Mouse (Mus musculus) hindbrain, embryonic 11.5 days (tissue): Measurements from ENCODE around the gene Aif1. TPM values are rescaled to one million over a fixed set of nuclear protein-coding genes. Genes with fewer than 3 reads are reported as not detected.

Experiments
- ATAC-seq: fragments of 200-750 bp; cut with Nextera tagmentation; 2 replicates; pipeline ENCODE4 v1.8.0; 2017; ENCODE audit warnings: mild to moderate bottlenecking, moderate TSS enrichment, moderate library complexity; ENCODE audit not compliant: low FRiP score
- DNase-seq: peaks from one replicate; pipeline ENCODE4 v3.0.0-alpha.2; 2015; ENCODE audit warnings: low spot score
- H3K27ac ChIP-seq: fragments of 300-500 bp; sonication (generic); 2 replicates; pipeline ENCODE4 v1.5.1; 2014; ENCODE audit warnings: mild to moderate bottlenecking, low read depth, low read length
- H3K27me3 ChIP-seq: fragments of 300-500 bp; sonication (generic); 2 replicates; pipeline ENCODE4 v1.6.1; 2014; ENCODE audit warnings: mild to moderate bottlenecking, low read length, moderate library complexity, mixed read lengths; ENCODE audit not compliant: control insufficient read depth, insufficient read depth
- H3K36me3 ChIP-seq: fragments of 300-500 bp; sonication (generic); 2 replicates; pipeline ENCODE4 v1.6.1; 2014; ENCODE audit warnings: mild to moderate bottlenecking, low read length, moderate library complexity, mixed read lengths; ENCODE audit not compliant: control insufficient read depth, insufficient read depth
- H3K4me1 ChIP-seq: fragments of 300-500 bp; sonication (generic); replicated peaks from 2 replicates; pipeline ENCODE4 v1.6.1; 2014; ENCODE audit warnings: low read length, mixed read lengths; ENCODE audit not compliant: control insufficient read depth, insufficient read depth
- H3K4me2 ChIP-seq: fragments of 300-500 bp; sonication (generic); replicated peaks from 2 replicates; pipeline ENCODE4 v1.6.1; 2014; ENCODE audit warnings: mild to moderate bottlenecking, low read depth, low read length
- H3K4me3 ChIP-seq: fragments of 300-500 bp; sonication (generic); 2 replicates; pipeline ENCODE4 v1.5.1; 2014; ENCODE audit warnings: low read depth, low read length
- H3K9ac ChIP-seq: fragments of 300-500 bp; sonication (generic); 2 replicates; pipeline ENCODE4 v1.6.1; 2014; ENCODE audit warnings: low read depth, low read length
- H3K9me3 ChIP-seq: fragments of 300-500 bp; sonication (generic); 2 replicates; pipeline ENCODE4 v1.6.1; 2016; ENCODE audit warnings: low read length; ENCODE audit not compliant: control insufficient read depth
- WGBS: fragments of 180-500 bp; shearing (Covaris S2); extraction: QIAGEN DNeasy Blood & Tissue Kit; methylation state at CpG from one replicate; pipeline ENCODE4 v1.1.7; 2014; 5-methylcytosine and 5-hydroxymethylcytosine counted together
- polyA plus RNA-seq: library from polyadenylated mRNA; unstranded; fragments of >200 nt; fragmentation: Nextera tagmentation; extraction: Ambion mirVana; gene quantifications from 2 replicates; pipeline ENCODE4 v1.2.1, GENCODE M21; 2014

The Aif1 gene
- polyA plus RNA-seq, 1 experiment from 2014 or later = 8.4 TPM

GRCm38 (mm10) chr17:35165451-35166155 lies 10.3 kb downstream of the Aif1 start:
- peak overlapping the region; percentile 91 for H3K27ac ChIP-seq
- H3K4me3 ChIP-seq = peak overlapping the region; percentile 100
- no peaks in the 10 kb centered on the region for H3K27me3 ChIP-seq
- peaks cover 5% of the 10 kb centered on the region; the same call in 1 of the 2 replicates for H3K4me1 ChIP-seq
- ATAC-seq = peak; percentile 90
- H3K36me3 ChIP-seq = peaks cover 9% of the 10 kb centered on the region; the same call in 1 of the 2 replicates
- H3K9me3 ChIP-seq = no peaks in the 10 kb centered on the region
- peak overlapping the region; percentile 64 for H3K9ac ChIP-seq
- WGBS = 27% methylated on average over 12 of the region's 12 CpGs
- peak overlapping the region; percentile 67 for H3K4me2 ChIP-seq
- peak; percentile 33 for DNase-seq

GRCm38 (mm10) chr17:35164568-35165450 lies 11.1 kb downstream of the Aif1 start, which contains the start of gene Prrc2a:
Gene Prrc2a (minus strand): TSS chr17:35164897.
- peak within 1 kb of the TSS; percentile 100 for H3K9ac ChIP-seq
- H3K4me3 ChIP-seq = peak within 1 kb of the TSS; percentile 100
- WGBS = under 1% methylated on average over 58 of the region's 89 CpGs
- no peaks in the 10 kb centered on the region for H3K9me3 ChIP-seq
- no peaks in the 10 kb centered on the region for H3K27me3 ChIP-seq
- peaks cover 5% of the 10 kb centered on the region; the same call in 1 of the 2 replicates for H3K4me1 ChIP-seq
- H3K4me2 ChIP-seq = peak within 1 kb of the TSS; percentile 92
- peak; percentile 95 for ATAC-seq
- peaks cover 15% of the 10 kb centered on the region for H3K36me3 ChIP-seq
- H3K27ac ChIP-seq = peak within 1 kb of the TSS; percentile 93
- DNase-seq = peak; percentile 98

- WGBS = 0% methylated on average over 23 of the region's 28 CpGs
- ATAC-seq (no peak), DNase-seq (no peak)
- Histone ChIP-seq H3K27me3 (no peaks in the 10 kb centered on the region), H3K9ac (peak overlapping the region; percentile 100), H3K4me3 (peak overlapping the region; percentile 100), H3K36me3 (peaks cover 21% of the 10 kb centered on the region), H3K4me2 (peak overlapping the region; percentile 92), H3K9me3 (no peaks in the 10 kb centered on the region), H3K27ac (peak overlapping the region; percentile 93), H3K4me1 (peaks cover 5% of the 10 kb centered on the region; the same call in 1 of the 2 replicates)
These were observed 11.7 kb downstream of the Aif1 start for GRCm38 (mm10) chr17:35164218-35164567.

- WGBS = 22% methylated on average over 8 of the region's 8 CpGs
- ATAC-seq (no peak), DNase-seq (no peak)
- Histone ChIP-seq H3K36me3 (peaks cover 27% of the 10 kb centered on the region), H3K4me2 (peak overlapping the region; percentile 92), H3K27ac (peak overlapping the region; percentile 93; the same call in 1 of the 2 replicates), H3K9me3 (no peaks in the 10 kb centered on the region), H3K4me3 (peak overlapping the region; percentile 100), H3K4me1 (peaks cover 5% of the 10 kb centered on the region; the same call in 1 of the 2 replicates), H3K9ac (peak overlapping the region; percentile 100), H3K27me3 (no peaks in the 10 kb centered on the region)
These were observed 12.4 kb downstream of the Aif1 start for GRCm38 (mm10) chr17:35163326-35164081.

- peaks cover 35% of the 10 kb centered on the region for H3K36me3 ChIP-seq
- peak overlapping the region; percentile 100 for H3K9ac ChIP-seq
- H3K27ac ChIP-seq = no peak overlapping the region
- peak overlapping the region; percentile 92 for H3K4me2 ChIP-seq
- ATAC-seq = no peak
- H3K27me3 ChIP-seq = no peaks in the 10 kb centered on the region
- WGBS = 68% methylated on average over 12 of the region's 12 CpGs
- H3K9me3 ChIP-seq = no peaks in the 10 kb centered on the region
- H3K4me1 ChIP-seq = peaks cover 5% of the 10 kb centered on the region; the same call in 1 of the 2 replicates
- H3K4me3 ChIP-seq = peak overlapping the region; percentile 100
- no peak for DNase-seq
These were observed 13.1 kb downstream of the Aif1 start for GRCm38 (mm10) chr17:35162730-35163129.

- no peak for DNase-seq
- Histone ChIP-seq H3K4me2 (peak overlapping the region; percentile 92; the same call in 1 of the 2 replicates), H3K27me3 (no peaks in the 10 kb centered on the region), H3K9me3 (no peaks in the 10 kb centered on the region), H3K4me3 (peak overlapping the region; percentile 100; the same call in 1 of the 2 replicates), H3K27ac (no peak overlapping the region), H3K36me3 (peaks cover 39% of the 10 kb centered on the region), H3K4me1 (peaks cover 5% of the 10 kb centered on the region; the same call in 1 of the 2 replicates), H3K9ac (no peak overlapping the region)
- 79% methylated on average over 14 of the region's 14 CpGs for WGBS
- ATAC-seq = no peak
These were observed 13.7 kb downstream of the Aif1 start for GRCm38 (mm10) chr17:35162121-35162520.

- no peak overlapping the region for H3K27ac ChIP-seq
- H3K4me1 ChIP-seq = peaks cover 5% of the 10 kb centered on the region; the same call in 1 of the 2 replicates
- H3K27me3 ChIP-seq = no peaks in the 10 kb centered on the region
- ATAC-seq = no peak
- H3K36me3 ChIP-seq = peaks cover 46% of the 10 kb centered on the region
- no peaks in the 10 kb centered on the region for H3K9me3 ChIP-seq
- no peak for DNase-seq
- no peak overlapping the region for H3K9ac ChIP-seq
- H3K4me2 ChIP-seq = no peak overlapping the region
- no peak overlapping the region for H3K4me3 ChIP-seq
- WGBS = 92% methylated on average over 11 of the region's 11 CpGs
These were observed 14.4 kb downstream of the Aif1 start for GRCm38 (mm10) chr17:35161421-35161820.

- no peaks in the 10 kb centered on the region for H3K9me3 ChIP-seq
- ATAC-seq (no peak), DNase-seq (no peak)
- H3K4me2 ChIP-seq = no peak overlapping the region
- peaks cover 5% of the 10 kb centered on the region; the same call in 1 of the 2 replicates for H3K4me1 ChIP-seq
- WGBS = 88% methylated on average over 7 of the region's 7 CpGs
- H3K27ac ChIP-seq = no peak overlapping the region
- H3K27me3 ChIP-seq = no peaks in the 10 kb centered on the region
- no peak overlapping the region for H3K9ac ChIP-seq
- peaks cover 61% of the 10 kb centered on the region for H3K36me3 ChIP-seq
- H3K4me3 ChIP-seq = no peak overlapping the region
These were observed 16.2 kb downstream of the Aif1 start for GRCm38 (mm10) chr17:35159638-35160037.
